Comparison of ENCODE assay signal across 11 mouse cellular contexts in genomic region chr2:153495818-153496217, GRCm38 (mm10). TPM values are rescaled to one million over a fixed set of nuclear protein-coding genes. Genes with fewer than 3 reads are reported as not detected.
DNase-seq lines count a peak whose midpoint lies in the region; ATAC-seq lines count a peak whose summit lies in the region.
"Had no signal": no experiment of that assay in that cellular context is flagged by ENCODE, and none has a peak within 500 bp of the region (broad histone marks: within the 10 kb centered on the region; RNA-seq: fewer than 3 reads in every experiment).

No protein-coding gene starts in this region.

- H3K27me3 ChIP-seq in midbrain, embryonic 12.5 days = peaks cover 82% of the 10 kb centered on the region
- H3K27me3 ChIP-seq in midbrain, embryonic 16.5 days (ENCODE audit: control insufficient read depth, insufficient read depth, low read depth, low read length) = no peaks in the 10 kb centered on the region
- H3K27me3 ChIP-seq in embryonic facial prominence, embryonic 10.5 days (replicated peaks; ENCODE audit: low read depth, poor library complexity, severe bottlenecking) = peaks cover 41% of the 10 kb centered on the region

- peaks cover 66% of the 10 kb centered on the region for H3K4me1 ChIP-seq in midbrain, embryonic 12.5 days
- H3K4me1 ChIP-seq in midbrain, embryonic 16.5 days (ENCODE audit: control insufficient read depth, insufficient read depth, low read length) = peaks cover 46% of the 10 kb centered on the region
- H3K4me1 ChIP-seq in embryonic facial prominence, embryonic 10.5 days = peaks cover 77% of the 10 kb centered on the region

- H3K4me2 ChIP-seq in midbrain, embryonic 12.5 days (replicated peaks) = no peak overlapping the region
- no peak overlapping the region for H3K4me2 ChIP-seq in midbrain, embryonic 16.5 days (ENCODE audit: low read length)

- peak overlapping the region; percentile 71; the same call in 1 of the 2 replicates for H3K27ac ChIP-seq in midbrain, embryonic 12.5 days (replicated peaks)
- no peak overlapping the region for H3K27ac ChIP-seq in midbrain, embryonic 16.5 days (ENCODE audit: low read length)
- H3K27ac ChIP-seq in embryonic facial prominence, embryonic 10.5 days (replicated peaks) = peak overlapping the region; percentile 85

- H3K9me3 ChIP-seq in midbrain, embryonic 12.5 days = no peaks in the 10 kb centered on the region
- H3K9me3 ChIP-seq in midbrain, embryonic 16.5 days (replicated peaks; ENCODE audit: control insufficient read depth, low read length, poor library complexity, severe bottlenecking) = no peaks in the 10 kb centered on the region
- no peaks in the 10 kb centered on the region for H3K9me3 ChIP-seq in embryonic facial prominence, embryonic 10.5 days

- no peaks in the 10 kb centered on the region for H3K36me3 ChIP-seq in midbrain, embryonic 12.5 days
- no peaks in the 10 kb centered on the region for H3K36me3 ChIP-seq in midbrain, embryonic 16.5 days (ENCODE audit: control insufficient read depth, insufficient read depth, low read length)
- H3K36me3 ChIP-seq in embryonic facial prominence, embryonic 10.5 days (replicated peaks) = no peaks in the 10 kb centered on the region

- H3K9ac ChIP-seq in midbrain, embryonic 12.5 days (replicated peaks) = 0 out of 2 replicates have a peak overlapping the region, but pooled peaks have one; percentile 4
- H3K9ac ChIP-seq in midbrain, embryonic 16.5 days (ENCODE audit: low read depth, low read length) = no peak overlapping the region

- WGBS in midbrain, embryonic 12.5 days = 92% methylated on average over 4 of the region's 4 CpGs
- WGBS in midbrain, embryonic 16.5 days = 85% methylated on average over 4 of the region's 4 CpGs
- 75% methylated on average over 4 of the region's 4 CpGs for WGBS in embryonic facial prominence, embryonic 10.5 days

- no peak for ATAC-seq in midbrain, embryonic 12.5 days (ENCODE audit: low FRiP score, low read depth)
- ATAC-seq in midbrain, embryonic 16.5 days = no peak

- DNase-seq in embryonic facial prominence, embryonic 10.5 days (ENCODE audit: low spot score) = no peak
- DNase-seq in liver (peak; percentile 85), adipocyte (ENCODE audit: low spot score) (no peak)
- DNase-seq in thymus, postnatal 4 days = peak; percentile 59
- DNase-seq in lung, postnatal 36 days = no peak
- no peak for DNase-seq in gastrocnemius, adult 18-20 months (ENCODE audit: low spot score)
- DNase-seq: adrenal gland, adult 8-10 months had no signal

- no peak overlapping the region for H3K4me3 ChIP-seq in midbrain, embryonic 12.5 days
- H3K4me3 ChIP-seq in midbrain, embryonic 16.5 days (ENCODE audit: low read depth, low read length) = no peak overlapping the region
- H3K4me3 ChIP-seq in embryonic facial prominence, embryonic 10.5 days = no peak overlapping the region
- H3K4me3 ChIP-seq: myocyte had no signal

RNA-seq across cellular contexts. Expression of gene 4930404H24Rik, which starts 3.2 kb away (rescaled TPM):
- not detected in 2 replicates for polyA plus RNA-seq in midbrain, embryonic 12.5 days (2016; fragmentation: Nextera tagmentation; extraction: Ambion mirVana)
- polyA plus RNA-seq in midbrain, embryonic 16.5 days (2015; fragmentation: Nextera tagmentation; extraction: Ambion mirVana) = not detected in 2 replicates
- not detected in 2 replicates for polyA plus RNA-seq in embryonic facial prominence, embryonic 10.5 days (2016; fragmentation: Nextera tagmentation; extraction: Ambion mirVana)
- not detected for total RNA-seq in gastrocnemius, adult 18-20 months (2021)
- total RNA-seq: adrenal gland, adult 8-10 months; layer of hippocampus, adult 18-20 months had no signal
- polyA plus RNA-seq: myocyte had no signal

RNA-seq across cellular contexts. Expression of gene Nol4l, which starts 34.0 kb away (rescaled TPM):
- 31.8 and 32.7 TPM in 2 replicates for polyA plus RNA-seq in midbrain, embryonic 12.5 days (2016; fragmentation: Nextera tagmentation; extraction: Ambion mirVana)
- 39.9 and 47.5 TPM in 2 replicates for polyA plus RNA-seq in midbrain, embryonic 16.5 days (2015; fragmentation: Nextera tagmentation; extraction: Ambion mirVana)
- 23.5 and 23.7 TPM in 2 replicates for polyA plus RNA-seq in embryonic facial prominence, embryonic 10.5 days (2016; fragmentation: Nextera tagmentation; extraction: Ambion mirVana)
- total RNA-seq in gastrocnemius, adult 18-20 months (2021) = under 1 TPM; 0.46 to 0.97 TPM

Comparison
In these comparisons a context has a peak if more than half of its experiments do, and no peak if none do; other contexts are left out.
1. DNase-seq: peak in liver (single experiment) and thymus, postnatal 4 days (single experiment); none in embryonic facial prominence, embryonic 10.5 days (single experiment), adipocyte (single experiment), lung, postnatal 36 days (single experiment) and gastrocnemius, adult 18-20 months (single experiment).